Mouse (Mus musculus): ENCODE data around the gene Washc1. TPM values are rescaled to one million over a fixed set of nuclear protein-coding genes. Genes with fewer than 3 reads are reported as not detected.

Gene Washc1
- polyA plus RNA-seq, 1 experiment from 2014 or later, result 37.3 TPM

GRCm38 (mm10) chr17:66085038-66085437 is 26.3 kb upstream of the Washc1 start:
- peaks cover 24% of the 10 kb centered on the region for H3K36me3 ChIP-seq (ENCODE audit: control insufficient read depth, insufficient read depth, low read length)
- H3K4me2 ChIP-seq (ENCODE audit: low read depth, low read length), result no peak overlapping the region
- WGBS, result 100% methylated on average over 1 of the region's 1 CpGs
- no peaks in the 10 kb centered on the region for H3K9me3 ChIP-seq (ENCODE audit: control insufficient read depth, low read length)
- no peak overlapping the region for H3K27ac ChIP-seq (ENCODE audit: low read depth, low read length)
- ATAC-seq (ENCODE audit: low read depth), result no peak
- no peaks in the 10 kb centered on the region for H3K4me1 ChIP-seq (ENCODE audit: control insufficient read depth, insufficient read depth, low read length)
- no peak overlapping the region for H3K9ac ChIP-seq (replicated peaks; ENCODE audit: low read depth, low read length)
- no peaks in the 10 kb centered on the region for H3K27me3 ChIP-seq (ENCODE audit: control insufficient read depth, insufficient read depth, low read length)
- H3K4me3 ChIP-seq (ENCODE audit: low read depth, low read length), result no peak overlapping the region

GRCm38 (mm10) chr17:66090251-66090650 is 21.1 kb upstream of the Washc1 start:
- no peaks in the 10 kb centered on the region for H3K4me1 ChIP-seq (ENCODE audit: control insufficient read depth, insufficient read depth, low read length)
- H3K4me3 ChIP-seq (ENCODE audit: low read depth, low read length), result no peak overlapping the region
- H3K27ac ChIP-seq (ENCODE audit: low read depth, low read length), result no peak overlapping the region
- no peak overlapping the region for H3K9ac ChIP-seq (replicated peaks; ENCODE audit: low read depth, low read length)
- ATAC-seq (ENCODE audit: low read depth), result no peak
- H3K4me2 ChIP-seq (ENCODE audit: low read depth, low read length), result no peak overlapping the region
- no peaks in the 10 kb centered on the region for H3K9me3 ChIP-seq (ENCODE audit: control insufficient read depth, low read length)
- H3K36me3 ChIP-seq (ENCODE audit: control insufficient read depth, insufficient read depth, low read length), result peaks cover 18% of the 10 kb centered on the region
- H3K27me3 ChIP-seq (ENCODE audit: control insufficient read depth, insufficient read depth, low read length), result no peaks in the 10 kb centered on the region

- Histone ChIP-seq H3K27ac (ENCODE audit: low read depth, low read length) (no peak overlapping the region), H3K4me2 (ENCODE audit: low read depth, low read length) (no peak overlapping the region), H3K36me3 (ENCODE audit: control insufficient read depth, insufficient read depth, low read length) (peaks cover 14% of the 10 kb centered on the region), H3K9me3 (ENCODE audit: control insufficient read depth, low read length) (no peaks in the 10 kb centered on the region), H3K4me3 (ENCODE audit: low read depth, low read length) (no peak overlapping the region), H3K4me1 (ENCODE audit: control insufficient read depth, insufficient read depth, low read length) (no peaks in the 10 kb centered on the region), H3K27me3 (ENCODE audit: control insufficient read depth, insufficient read depth, low read length) (no peaks in the 10 kb centered on the region), H3K9ac (replicated peaks; ENCODE audit: low read depth, low read length) (no peak overlapping the region)
- 95% methylated on average over 2 of the region's 2 CpGs for WGBS
- ATAC-seq (ENCODE audit: low read depth), result no peak
Observed at GRCm38 (mm10) chr17:66091392-66091791, 20.0 kb upstream of the Washc1 start.

GRCm38 (mm10) chr17:66092065-66092464 is 19.3 kb upstream of the Washc1 start:
- no peaks in the 10 kb centered on the region for H3K9me3 ChIP-seq (ENCODE audit: control insufficient read depth, low read length)
- peaks cover 3% of the 10 kb centered on the region; the same call in 1 of the 2 replicates for H3K4me1 ChIP-seq (ENCODE audit: control insufficient read depth, insufficient read depth, low read length)
- ATAC-seq (ENCODE audit: low read depth), result no peak
- H3K27ac ChIP-seq (ENCODE audit: low read depth, low read length), result no peak overlapping the region
- H3K4me3 ChIP-seq (ENCODE audit: low read depth, low read length), result no peak overlapping the region
- H3K4me2 ChIP-seq (ENCODE audit: low read depth, low read length), result no peak overlapping the region
- WGBS, result 97% methylated on average over 2 of the region's 2 CpGs
- H3K36me3 ChIP-seq (ENCODE audit: control insufficient read depth, insufficient read depth, low read length), result peaks cover 13% of the 10 kb centered on the region
- H3K27me3 ChIP-seq (ENCODE audit: control insufficient read depth, insufficient read depth, low read length), result no peaks in the 10 kb centered on the region
- no peak overlapping the region for H3K9ac ChIP-seq (replicated peaks; ENCODE audit: low read depth, low read length)

GRCm38 (mm10) chr17:66092664-66093063 is 18.7 kb upstream of the Washc1 start:
- Histone ChIP-seq H3K4me1 (ENCODE audit: control insufficient read depth, insufficient read depth, low read length) (peaks cover 3% of the 10 kb centered on the region; the same call in 1 of the 2 replicates), H3K36me3 (ENCODE audit: control insufficient read depth, insufficient read depth, low read length) (peaks cover 10% of the 10 kb centered on the region; the same call in 1 of the 2 replicates), H3K9ac (replicated peaks; ENCODE audit: low read depth, low read length) (no peak overlapping the region), H3K9me3 (ENCODE audit: control insufficient read depth, low read length) (no peaks in the 10 kb centered on the region), H3K4me2 (ENCODE audit: low read depth, low read length) (no peak overlapping the region), H3K27me3 (ENCODE audit: control insufficient read depth, insufficient read depth, low read length) (no peaks in the 10 kb centered on the region), H3K4me3 (ENCODE audit: low read depth, low read length) (no peak overlapping the region), H3K27ac (ENCODE audit: low read depth, low read length) (no peak overlapping the region)
- no peak for ATAC-seq (ENCODE audit: low read depth)
- WGBS, result 86% methylated on average over 3 of the region's 3 CpGs

- no peaks in the 10 kb centered on the region for H3K9me3 ChIP-seq (ENCODE audit: control insufficient read depth, low read length)
- no peaks in the 10 kb centered on the region for H3K36me3 ChIP-seq (ENCODE audit: control insufficient read depth, insufficient read depth, low read length)
- ATAC-seq (ENCODE audit: low read depth), result no peak; the same call in 1 of the 2 replicates
- peak overlapping the region; percentile 69 for H3K4me3 ChIP-seq (ENCODE audit: low read depth, low read length)
- H3K27me3 ChIP-seq (ENCODE audit: control insufficient read depth, insufficient read depth, low read length), result no peaks in the 10 kb centered on the region
- peak overlapping the region; percentile 80 for H3K9ac ChIP-seq (replicated peaks; ENCODE audit: low read depth, low read length)
- H3K4me2 ChIP-seq (ENCODE audit: low read depth, low read length), result peak overlapping the region; percentile 97
- 1% methylated on average over 41 of the region's 41 CpGs for WGBS
- H3K27ac ChIP-seq (ENCODE audit: low read depth, low read length), result peak overlapping the region; percentile 91
- peaks cover 14% of the 10 kb centered on the region for H3K4me1 ChIP-seq (ENCODE audit: control insufficient read depth, insufficient read depth, low read length)
Observed at GRCm38 (mm10) chr17:66100566-66101379, 10.6 kb upstream of the Washc1 start.

GRCm38 (mm10) chr17:66101380-66102330 is 9.7 kb upstream of the Washc1 start, which contains the start of gene Ndufv2:
TSS of gene Ndufv2 (minus strand) at chr17:66101559.
- H3K4me3 ChIP-seq (ENCODE audit: low read depth, low read length), result peak within 1 kb of the TSS; percentile 69
- peak within 1 kb of the TSS; percentile 91 for H3K27ac ChIP-seq (ENCODE audit: low read depth, low read length)
- H3K27me3 ChIP-seq (ENCODE audit: control insufficient read depth, insufficient read depth, low read length), result no peaks in the 10 kb centered on the region
- no peaks in the 10 kb centered on the region for H3K9me3 ChIP-seq (ENCODE audit: control insufficient read depth, low read length)
- H3K9ac ChIP-seq (replicated peaks; ENCODE audit: low read depth, low read length), result peak within 1 kb of the TSS; percentile 80
- peak; percentile 99 for ATAC-seq (ENCODE audit: low read depth)
- no peaks in the 10 kb centered on the region for H3K36me3 ChIP-seq (ENCODE audit: control insufficient read depth, insufficient read depth, low read length)
- peak within 1 kb of the TSS; percentile 97 for H3K4me2 ChIP-seq (ENCODE audit: low read depth, low read length)
- WGBS, result 1% methylated on average over 67 of the region's 67 CpGs
- peaks cover 14% of the 10 kb centered on the region for H3K4me1 ChIP-seq (ENCODE audit: control insufficient read depth, insufficient read depth, low read length)

GRCm38 (mm10) chr17:66104076-66104475 is 7.3 kb upstream of the Washc1 start:
- no peak overlapping the region for H3K4me3 ChIP-seq (ENCODE audit: low read depth, low read length)
- no peak for ATAC-seq (ENCODE audit: low read depth)
- WGBS, result 80% methylated on average over 7 of the region's 7 CpGs

More at GRCm38 (mm10) chr17:66104076-66104475, 7.3 kb upstream of the Washc1 start:
- Histone ChIP-seq H3K9ac (replicated peaks; ENCODE audit: low read depth, low read length) (no peak overlapping the region), H3K4me1 (ENCODE audit: control insufficient read depth, insufficient read depth, low read length) (peaks cover 10% of the 10 kb centered on the region), H3K4me2 (ENCODE audit: low read depth, low read length) (no peak overlapping the region), H3K9me3 (ENCODE audit: control insufficient read depth, low read length) (no peaks in the 10 kb centered on the region), H3K27me3 (ENCODE audit: control insufficient read depth, insufficient read depth, low read length) (no peaks in the 10 kb centered on the region), H3K27ac (ENCODE audit: low read depth, low read length) (no peak overlapping the region), H3K36me3 (ENCODE audit: control insufficient read depth, insufficient read depth, low read length) (no peaks in the 10 kb centered on the region)
